Mouse (Mus musculus) liver, postnatal 0 days (tissue): ENCODE results near the gene Vwa7. TPM values are rescaled to one million over a fixed set of nuclear protein-coding genes. Genes with fewer than 3 reads are reported as not detected.
A peak's percentile ranks its signal among the peaks of the same experiment; 100 is the strongest.

Experiments used
- ATAC-seq: fragments of 200-750 bp; cut with Nextera tagmentation; 2 replicates; pipeline ENCODE4 v1.8.0; 2017; ENCODE audit warnings: mild to moderate bottlenecking, moderate library complexity
- DNase-seq: peaks from one replicate; pipeline ENCODE4 v3.0.0-alpha.2; 2016
- H3K27ac ChIP-seq: fragments of 300-500 bp; sonication (generic); 2 replicates; pipeline ENCODE4 v1.5.1; 2014; ENCODE audit warnings: antibody characterized with exemption, moderate library complexity, mild to moderate bottlenecking, low read depth
- H3K27me3 ChIP-seq: fragments of 300-500 bp; sonication (generic); 2 replicates; pipeline ENCODE4 v1.6.1; 2014; ENCODE audit warnings: low read length, control low read depth, mixed read lengths; ENCODE audit not compliant: insufficient read depth
- H3K36me3 ChIP-seq: fragments of 300-500 bp; sonication (generic); replicated peaks from 2 replicates; pipeline ENCODE4 v1.6.1; 2014; ENCODE audit warnings: mild to moderate bottlenecking, control low read depth, low read length, moderate library complexity, mixed read lengths; ENCODE audit not compliant: insufficient read depth
- H3K4me1 ChIP-seq: fragments of 300-500 bp; sonication (generic); 2 replicates; pipeline ENCODE4 v1.6.1; 2014; ENCODE audit warnings: antibody characterized with exemption, mild to moderate bottlenecking, control low read depth; ENCODE audit not compliant: insufficient read depth
- H3K4me2 ChIP-seq: fragments of 300-500 bp; sonication (generic); 2 replicates; pipeline ENCODE4 v1.6.1; 2014; ENCODE audit warnings: low read depth, mild to moderate bottlenecking, low read length, moderate library complexity, mixed read lengths
- H3K4me3 ChIP-seq: fragments of 300-500 bp; sonication (generic); 2 replicates; pipeline ENCODE4 v1.5.1; 2014; ENCODE audit warnings: low read depth, low read length
- H3K9ac ChIP-seq: fragments of 300-500 bp; sonication (generic); replicated peaks from 2 replicates; pipeline ENCODE4 v1.6.1; 2014; ENCODE audit warnings: mild to moderate bottlenecking, moderate library complexity
- H3K9me3 ChIP-seq: fragments of 300-500 bp; sonication (generic); 2 replicates; pipeline ENCODE4 v1.6.1; 2016; ENCODE audit warnings: mild to moderate bottlenecking, control low read depth, low read length, mixed read lengths
- CTCF ChIP-seq: sonication (generic); IDR thresholded peaks from 2 replicates; pipeline ENCODE4 v1.5.1; 2016; ENCODE audit warnings: antibody characterized with exemption, low read depth
- EP300 ChIP-seq: IDR thresholded peaks from 2 replicates; pipeline ENCODE4 v1.6.1; 2016; ENCODE audit warnings: antibody characterized with exemption, low read depth, mild to moderate bottlenecking
- WGBS: fragments of 180-500 bp; shearing (Covaris S2); extraction: QIAGEN DNeasy Blood & Tissue Kit; methylation state at CpG from one replicate; pipeline ENCODE4 v1.1.7; 2014; ENCODE audit not compliant: insufficient replicate concordance; 5-methylcytosine and 5-hydroxymethylcytosine counted together
- polyA plus RNA-seq: library from polyadenylated mRNA; unstranded; fragments of >200 nt; fragmentation: Nextera tagmentation; extraction: Ambion mirVana; gene quantifications from 2 replicates; pipeline ENCODE4 v1.2.1, GENCODE M21; 2015

Vwa7 gene
- polyA plus RNA-seq, 1 experiment from 2014 or later = 0.12 TPM

DNA sequence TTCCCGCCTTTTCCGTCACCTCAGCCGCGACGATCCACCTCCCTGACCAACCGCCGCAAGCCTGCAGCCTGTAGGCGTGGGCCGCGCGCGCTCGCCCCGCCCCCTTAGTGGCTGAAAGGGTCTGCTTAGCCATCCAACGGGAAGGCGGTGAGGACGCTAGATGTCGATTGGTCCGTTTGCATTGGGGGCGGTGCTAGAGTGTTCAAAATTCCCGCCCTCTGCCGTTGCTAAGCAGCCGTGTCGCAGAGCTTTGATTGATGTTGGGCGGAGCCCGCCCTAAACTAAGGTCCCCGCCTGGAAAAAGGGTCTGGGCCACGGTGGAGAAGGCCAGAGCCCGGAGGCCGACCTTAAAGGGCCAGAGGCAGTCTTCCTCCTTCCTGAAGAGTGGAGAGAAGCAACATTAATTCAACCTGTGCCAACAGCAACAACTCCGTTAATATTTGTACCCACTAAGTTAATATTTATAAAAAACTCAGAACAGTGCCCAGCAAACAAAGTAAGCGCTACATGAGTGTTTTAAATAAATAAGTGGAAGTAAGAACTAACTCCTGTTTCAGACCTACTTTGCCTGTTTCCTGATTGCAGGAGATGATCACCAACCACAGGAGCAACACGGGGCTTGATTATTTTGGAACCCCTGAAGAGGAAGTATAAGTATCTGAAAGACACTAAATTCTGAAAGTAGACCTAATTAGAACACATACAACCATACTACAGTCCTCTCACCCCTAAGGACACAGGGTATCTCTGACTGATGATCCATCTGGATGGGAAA is 30.5 kb downstream of the Vwa7 start, which contains the start of gene Msh5:
Gene Msh5 (minus strand): TSS at position 65 of the 775 bp plus-strand sequence.
- Histone ChIP-seq H3K9ac (peak within 1 kb of the TSS; percentile 93), H3K4me3 (peak within 1 kb of the TSS; percentile 70), H3K27ac (peak within 1 kb of the TSS; percentile 98), H3K36me3 (no peaks in the 10 kb centered on the region), H3K4me1 (peaks cover 62% of the 10 kb centered on the region), H3K27me3 (no peaks in the 10 kb centered on the region), H3K9me3 (no peaks in the 10 kb centered on the region), H3K4me2 (peak within 1 kb of the TSS; percentile 99)
- ATAC-seq (peak; percentile 89), DNase-seq (peak; percentile 99)
- WGBS = 2% methylated on average over 33 of the region's 33 CpGs
- TF ChIP-seq EP300 = peak; percentile 46
- TF ChIP-seq CTCF = no peak

DNA sequence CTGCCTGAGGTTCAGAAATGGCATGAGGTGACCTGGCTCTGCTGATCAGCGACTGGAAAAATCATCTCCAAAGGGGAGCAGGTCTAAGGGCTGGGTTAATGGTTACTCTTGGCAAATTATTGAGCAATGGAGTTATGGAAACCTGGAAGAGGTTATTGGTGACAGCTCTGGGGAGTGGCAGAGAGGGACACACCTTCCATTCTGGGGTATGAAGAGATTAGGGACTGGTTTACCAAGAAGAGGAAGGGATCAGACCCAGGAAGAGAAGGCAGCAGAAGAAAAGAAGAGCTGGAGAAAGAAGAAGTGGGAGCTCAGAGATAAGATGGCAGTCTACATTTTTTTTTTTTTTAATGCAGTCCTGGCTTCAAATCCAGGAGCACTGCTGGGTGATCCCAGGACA is 31.3 kb downstream of the Vwa7 start:
- Histone ChIP-seq H3K27ac (peak overlapping the region; percentile 98), H3K27me3 (no peaks in the 10 kb centered on the region), H3K4me3 (peak overlapping the region; percentile 70), H3K9ac (peak overlapping the region; percentile 63), H3K4me1 (peaks cover 67% of the 10 kb centered on the region), H3K9me3 (no peaks in the 10 kb centered on the region), H3K36me3 (peaks cover 6% of the 10 kb centered on the region), H3K4me2 (peak overlapping the region; percentile 99)
- TF ChIP-seq EP300 (0 out of 2 replicates have a peak, but pooled peaks have one; percentile 5), CTCF (no peak)
- peak; percentile 28 for ATAC-seq
- DNase-seq = no peak
- 12% methylated on average over 1 of the region's 1 CpGs for WGBS

GRCm38 (mm10) chr17:35048149-35048931 is 32.0 kb downstream of the Vwa7 start:
- Histone ChIP-seq H3K4me1 (peaks cover 68% of the 10 kb centered on the region), H3K4me2 (peak overlapping the region; percentile 99), H3K27me3 (no peaks in the 10 kb centered on the region), H3K9ac (peak overlapping the region; percentile 63), H3K4me3 (peak overlapping the region; percentile 70), H3K36me3 (peaks cover 13% of the 10 kb centered on the region), H3K27ac (peak overlapping the region; percentile 98), H3K9me3 (no peaks in the 10 kb centered on the region)
- 7% methylated on average over 11 of the region's 11 CpGs for WGBS
- TF ChIP-seq EP300 (no peak), CTCF (no peak)
- ATAC-seq (no peak), DNase-seq (peak; percentile 79)

DNA sequence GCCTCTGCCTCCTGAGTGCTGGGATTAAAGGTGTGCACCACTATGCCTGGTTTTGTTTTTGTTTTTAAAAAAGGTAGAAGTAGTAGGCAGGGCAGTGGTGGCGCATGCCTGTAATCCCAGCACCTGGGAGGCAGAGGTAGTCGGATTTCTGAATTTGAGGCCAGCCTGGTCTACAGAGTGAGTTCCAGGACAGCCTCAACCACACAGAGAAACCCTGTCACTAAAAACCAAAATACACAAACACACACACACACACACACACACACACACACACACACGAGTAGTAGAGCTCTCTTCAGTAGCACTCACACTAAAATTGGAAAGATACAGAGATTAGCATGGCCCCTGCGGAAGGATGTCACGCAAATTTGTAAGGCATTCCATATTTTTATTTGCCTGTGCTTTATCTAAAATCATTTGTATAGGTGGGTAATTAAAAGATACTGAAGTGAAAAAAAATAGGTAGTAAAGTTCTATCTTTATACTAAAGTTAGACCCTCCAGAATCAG is 32.6 kb downstream of the Vwa7 start:
- H3K9ac ChIP-seq = peak overlapping the region; percentile 87
- H3K4me3 ChIP-seq = peak overlapping the region; percentile 68
- H3K4me1 ChIP-seq = peaks cover 61% of the 10 kb centered on the region

GRCm38 (mm10) chr17:35049561-35050016 is 33.2 kb downstream of the Vwa7 start, which contains the start of gene Clic1:
TSS of gene Clic1 (plus strand) at chr17:35049966.
- Histone ChIP-seq H3K36me3 (peaks cover 24% of the 10 kb centered on the region), H3K4me1 (peaks cover 55% of the 10 kb centered on the region), H3K27ac (peak within 1 kb of the TSS; percentile 98), H3K4me3 (peak within 1 kb of the TSS; percentile 68), H3K9me3 (no peaks in the 10 kb centered on the region), H3K27me3 (no peaks in the 10 kb centered on the region), H3K9ac (peak within 1 kb of the TSS; percentile 87), H3K4me2 (peak within 1 kb of the TSS; percentile 99)
- peak; percentile 77 for DNase-seq
- 2% methylated on average over 11 of the region's 11 CpGs for WGBS
- peak; percentile 49 for TF ChIP-seq CTCF
- TF ChIP-seq EP300 = no peak
- ATAC-seq = peak; percentile 4; the same call in 1 of the 2 replicates

More for the DNA sequence above, 32.6 kb downstream of the Vwa7 start:
- H3K4me2 ChIP-seq = peak overlapping the region; percentile 99
- ATAC-seq = no peak
- H3K27me3 ChIP-seq = no peaks in the 10 kb centered on the region
- peak overlapping the region; percentile 98 for H3K27ac ChIP-seq
- TF ChIP-seq CTCF (no peak), EP300 (no peak)
- no peak for DNase-seq
- H3K36me3 ChIP-seq = peaks cover 18% of the 10 kb centered on the region
- 34% methylated on average over 5 of the region's 5 CpGs for WGBS
- H3K9me3 ChIP-seq = no peaks in the 10 kb centered on the region
